Mouse (Mus musculus) heart, postnatal 14 days (tissue): ENCODE data around the gene Igsf10. TPM values are rescaled to one million over a fixed set of nuclear protein-coding genes. Genes with fewer than 3 reads are reported as not detected.
"Not testable (repeated sequence)": the region's sequence is repeated elsewhere in the genome, so short reads cannot be mapped to it uniquely, and the experiment has no call there.

ENCODE experiments used
- DNase-seq, 2 experiments: peaks; one replicate each; pipeline ENCODE4 v3.0.0; 2021 to 2022
- intact Hi-C: fragments of 180-260 bp; cut with DNase I; formaldehyde crosslinking; loops from one replicate; pipeline ENCODE4 v1.15.1; 2025
- long read RNA-seq, 2 experiments: library from polyadenylated mRNA; stranded (forward); transcript quantifications; one replicate each; pipeline ENCODE4 v2.0.0; 2021
- total RNA-seq, 2 experiments: library from RNA; stranded (reverse); gene quantifications; 2 replicates each; pipeline ENCODE4 v1.2.3; 2021

Igsf10 gene
- total RNA-seq: 1 to 10 TPM; 6.5 to 8.1 TPM
- long read RNA-seq, experiment 1: 0 reads
- long read RNA-seq, experiment 2, partial matches to known transcripts: 1 of 1 reads
- long read RNA-seq, experiment 2, other reads (novel, unspliced or antisense): 0 of 1 reads

GRCm38 (mm10) chr3:59344065-59344905 lies at the start of gene Igsf10:
Gene Igsf10, minus strand, starts transcription at chr3:59344394.
- intact Hi-C loops: no loop called here
- peak; percentile 55 to 59 for DNase-seq

- DNase-seq: no peak
- intact Hi-C loops: no loop called here
Measured at GRCm38 (mm10) chr3:59385553-59385952, 41.4 kb upstream of the Igsf10 start.

GRCm38 (mm10) chr3:59385000-59385399 lies 40.8 kb upstream of the Igsf10 start:
- intact Hi-C loops: no loop called here
- DNase-seq: no peak

- no peak for DNase-seq
- intact Hi-C loops: no loop called here
Measured at GRCm38 (mm10) chr3:59384321-59384720, 40.1 kb upstream of the Igsf10 start.

GRCm38 (mm10) chr3:59378791-59379190 lies 34.6 kb upstream of the Igsf10 start:
- intact Hi-C loops, DNase-seq: not testable (repeated sequence)

- intact Hi-C loops: no loop called here
- DNase-seq: no peak
Measured at GRCm38 (mm10) chr3:59361895-59362294, 17.7 kb upstream of the Igsf10 start.

GRCm38 (mm10) chr3:59360102-59360501 lies 15.9 kb upstream of the Igsf10 start:
- DNase-seq: no peak

GRCm38 (mm10) chr3:59354156-59354555 lies 10.0 kb upstream of the Igsf10 start:
- intact Hi-C loops: no loop called here
- DNase-seq: no peak

More at GRCm38 (mm10) chr3:59360102-59360501, 15.9 kb upstream of the Igsf10 start:
- intact Hi-C loops: no loop called here

- DNase-seq: no peak
- intact Hi-C loops: no loop called here
Measured at GRCm38 (mm10) chr3:59351768-59352167, 7.6 kb upstream of the Igsf10 start.

- DNase-seq: peak; percentile 41 to 63
- intact Hi-C loops: no loop called here
Measured at GRCm38 (mm10) chr3:59343026-59343425, 1.2 kb downstream of the Igsf10 start.

GRCm38 (mm10) chr3:59341647-59342427 lies 2.4 kb downstream of the Igsf10 start:
- DNase-seq: no peak
- intact Hi-C loops: no loop called here

GRCm38 (mm10) chr3:59328526-59328925 lies 15.7 kb downstream of the Igsf10 start:
- DNase-seq: no peak
- intact Hi-C loops: no loop called here

- intact Hi-C loops: loop anchor here (5.0 kb wide), 2 partner anchors 421 to 791 kb away; no protein-coding TSS in a partner anchor
- DNase-seq: peak; percentile 46 to 63
Measured at GRCm38 (mm10) chr3:59321278-59321876, 22.8 kb downstream of the Igsf10 start.

GRCm38 (mm10) chr3:59316077-59316476 lies 28.1 kb downstream of the Igsf10 start:
- intact Hi-C loops: no loop called here
- DNase-seq: no peak

- no peak for DNase-seq
- intact Hi-C loops: no loop called here
Measured at GRCm38 (mm10) chr3:59312610-59313009, 31.6 kb downstream of the Igsf10 start.

GRCm38 (mm10) chr3:59305518-59305917 lies 38.7 kb downstream of the Igsf10 start:
- intact Hi-C loops: no loop called here
- DNase-seq: no peak

- intact Hi-C loops: no loop called here
- no peak for DNase-seq
Measured at GRCm38 (mm10) chr3:59304944-59305343, 39.2 kb downstream of the Igsf10 start.

GRCm38 (mm10) chr3:59297653-59298052 lies 46.5 kb downstream of the Igsf10 start:
- intact Hi-C loops: no loop called here
- no peak for DNase-seq

- DNase-seq: no peak
Measured at GRCm38 (mm10) chr3:59296563-59297130, 47.5 kb downstream of the Igsf10 start.

More at GRCm38 (mm10) chr3:59296563-59297130, 47.5 kb downstream of the Igsf10 start:
- intact Hi-C loops: no loop called here
